Mouse (Mus musculus): ENCODE results near the gene Dock2. TPM values are rescaled to one million over a fixed set of nuclear protein-coding genes. Genes with fewer than 3 reads are reported as not detected.

Dock2 gene
- total and polyA plus RNA-seq, 3 experiments = 79.6 to 151 (median 133) TPM

DNA sequence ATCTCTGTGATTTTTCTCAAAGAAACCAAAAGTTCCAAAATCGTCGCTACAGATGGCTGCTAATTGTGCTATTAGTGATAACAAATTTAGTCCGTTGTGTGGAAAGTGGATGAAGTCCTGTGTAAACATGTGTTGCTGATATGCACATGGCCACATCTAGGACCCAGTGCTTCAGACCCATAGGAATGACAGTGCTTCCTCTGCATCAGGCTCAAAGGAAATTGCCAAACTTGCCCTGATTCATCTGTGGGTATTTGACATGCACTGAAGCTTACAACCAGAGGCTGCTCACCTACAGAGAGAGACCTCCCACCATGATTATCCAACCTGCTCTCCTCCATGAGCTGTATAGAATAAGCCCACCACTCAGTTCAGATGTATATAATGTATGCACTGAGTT is 290.7 kb downstream of the Dock2 start:
- dilution Hi-C loops (cut with MboI; ENCODE audit: extremely low pct_ligation_motif_present, extremely low pct_unique_long_range_greater_than_20kb, low sequenced_read_pairs) = no loop called here
- H3K36me3 ChIP-seq (replicated peaks in 1 of 2; ENCODE audit: control insufficient read depth in 1 of 2, insufficient read depth in 1 of 2, low read length in 1 of 2) = peaks cover 67 to 94% of the 10 kb centered on the region in 2 experiments
- DNase-seq (ENCODE audit: extremely low read depth) = no peak
- H3K27ac ChIP-seq (ENCODE audit: insufficient read depth, low read depth) = no peak overlapping the region
- no peaks in the 10 kb centered on the region for H3K27me3 ChIP-seq (replicated peaks)
- H3K4me3 ChIP-seq (replicated peaks in 1 of 3; ENCODE audit: low read depth in 2 of 3, low read length in 2 of 3, poor library complexity in 1 of 3) = no peak overlapping the region
- TF ChIP-seq MAFK (IDR thresholded peaks at IDR 0.05; ENCODE audit: insufficient replicate concordance, low read length) = no peak
- TF ChIP-seq MYC (IDR thresholded peaks at IDR 0.05; ENCODE audit: low read depth, low read length) = no peak
- no peak for TF ChIP-seq TBP (conservative IDR thresholded peaks at IDR 0.05; ENCODE audit: low read depth, low read length)
- TF ChIP-seq USF1 (IDR thresholded peaks at IDR 0.05; ENCODE audit: low read depth, low read length) = no peak
- TF ChIP-seq JUND (conservative IDR thresholded peaks at IDR 0.05; ENCODE audit: low read depth, low read length) = no peak
- TF ChIP-seq ZMIZ1 (IDR thresholded peaks at IDR 0.05; ENCODE audit: low read depth, low read length) = no peak
- TF ChIP-seq BHLHE40 (IDR thresholded peaks at IDR 0.05; ENCODE audit: low read depth, low read length) = no peak
- TF ChIP-seq E2F4 (IDR thresholded peaks at IDR 0.05; ENCODE audit: insufficient replicate concordance, low read depth, low read length) = no peak
- TF ChIP-seq RAD21 (IDR thresholded peaks at IDR 0.05; ENCODE audit: low read depth, low read length) = no peak
- no peak for TF ChIP-seq PAX5 (IDR thresholded peaks at IDR 0.05; ENCODE audit: low read length)
- no peak for TF ChIP-seq ZKSCAN1 (IDR thresholded peaks at IDR 0.05; ENCODE audit: borderline replicate concordance, low read depth, low read length)
- no peaks in the 10 kb centered on the region for H3K9me3 ChIP-seq (replicated peaks; ENCODE audit: low read length)
- no peaks in the 10 kb centered on the region for H3K79me2 ChIP-seq (replicated peaks; ENCODE audit: control insufficient read depth, extremely low read depth, insufficient read depth, poor library complexity, severe bottlenecking)
- no peak overlapping the region for H3K4me2 ChIP-seq (ENCODE audit: insufficient read depth, low read depth, poor library complexity, severe bottlenecking)
- in situ Hi-C loops (cut with MboI; ENCODE audit: low pct_ligation_motif_present, low pct_unique_long_range_greater_than_20kb, low sequenced_read_pairs) = no loop called here
- H3K9ac ChIP-seq (ENCODE audit: insufficient read depth, low read depth) = no peak overlapping the region
- peaks cover 0 to 20% of the 10 kb centered on the region in 2 experiments; a peak in 1 of 4 replicates for H3K4me1 ChIP-seq (ENCODE audit: control insufficient read depth in 1 of 2, insufficient read depth in 2 of 2)

DNA sequence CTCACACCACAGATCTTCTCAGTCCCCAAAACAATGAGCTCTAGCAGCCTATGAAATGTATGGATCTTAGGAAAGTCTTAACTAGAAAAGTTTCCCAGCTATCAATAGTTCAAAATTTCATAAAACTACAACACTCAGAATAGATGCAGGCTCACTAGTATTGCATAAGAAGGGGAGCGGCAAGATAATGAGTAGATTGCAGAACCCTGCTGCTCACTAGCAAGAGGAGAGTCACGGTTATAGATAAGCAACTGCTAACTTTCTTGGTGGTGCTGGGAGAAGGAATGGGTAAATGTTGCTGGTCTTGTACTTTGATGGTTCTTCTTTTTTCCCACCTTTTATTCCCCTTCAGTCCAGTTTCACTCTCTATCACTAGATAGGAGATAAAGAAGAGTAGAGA is 291.5 kb downstream of the Dock2 start:
- H3K4me1 ChIP-seq (ENCODE audit: control insufficient read depth in 1 of 2, insufficient read depth in 2 of 2) = peaks cover 0 to 25% of the 10 kb centered on the region in 2 experiments; a peak in 2 of 4 replicates
- H3K79me2 ChIP-seq (replicated peaks; ENCODE audit: control insufficient read depth, extremely low read depth, insufficient read depth, poor library complexity, severe bottlenecking) = no peaks in the 10 kb centered on the region
- peaks cover 67 to 94% of the 10 kb centered on the region in 2 experiments for H3K36me3 ChIP-seq (replicated peaks in 1 of 2; ENCODE audit: control insufficient read depth in 1 of 2, insufficient read depth in 1 of 2, low read length in 1 of 2)
- dilution Hi-C loops (cut with MboI; ENCODE audit: extremely low pct_ligation_motif_present, extremely low pct_unique_long_range_greater_than_20kb, low sequenced_read_pairs) = no loop called here
- H3K27me3 ChIP-seq (replicated peaks) = no peaks in the 10 kb centered on the region
- DNase-seq (ENCODE audit: extremely low read depth) = no peak
- H3K4me2 ChIP-seq (ENCODE audit: insufficient read depth, low read depth, poor library complexity, severe bottlenecking) = no peak overlapping the region
- no peaks in the 10 kb centered on the region for H3K9me3 ChIP-seq (replicated peaks; ENCODE audit: low read length)
- TF ChIP-seq ZMIZ1 (IDR thresholded peaks at IDR 0.05; ENCODE audit: low read depth, low read length) = no peak
- TF ChIP-seq RAD21 (IDR thresholded peaks at IDR 0.05; ENCODE audit: low read depth, low read length) = no peak
- no peak for TF ChIP-seq USF2 (conservative IDR thresholded peaks at IDR 0.05; ENCODE audit: low read depth, low read length)
- no peak for TF ChIP-seq JUND (conservative IDR thresholded peaks at IDR 0.05; ENCODE audit: low read depth, low read length)
- TF ChIP-seq TCF12 (IDR thresholded peaks at IDR 0.05; ENCODE audit: low read depth, low read length) = no peak
- no peak for TF ChIP-seq EP300 (IDR thresholded peaks at IDR 0.05; ENCODE audit: low read length)
- TF ChIP-seq RCOR1 (conservative IDR thresholded peaks at IDR 0.05; ENCODE audit: low read depth, low read length) = no peak
- no peak for TF ChIP-seq KAT2A (IDR thresholded peaks at IDR 0.05; ENCODE audit: insufficient replicate concordance, low read length)
- no peak for TF ChIP-seq PAX5 (IDR thresholded peaks at IDR 0.05; ENCODE audit: low read length)
- TF ChIP-seq HCFC1 (IDR thresholded peaks at IDR 0.05; ENCODE audit: low read depth, low read length) = no peak
- TF ChIP-seq MYC (IDR thresholded peaks at IDR 0.05; ENCODE audit: low read depth, low read length) = no peak
- no peak for TF ChIP-seq MAX (IDR thresholded peaks at IDR 0.05; ENCODE audit: low read length)
- no peak for TF ChIP-seq NRF1 (IDR thresholded peaks at IDR 0.05; ENCODE audit: low read depth, low read length)
- TF ChIP-seq CHD1 (IDR thresholded peaks at IDR 0.05; ENCODE audit: low read depth, low read length) = no peak
- in situ Hi-C loops (cut with MboI; ENCODE audit: low pct_ligation_motif_present, low pct_unique_long_range_greater_than_20kb, low sequenced_read_pairs) = no loop called here
- H3K27ac ChIP-seq (ENCODE audit: insufficient read depth, low read depth) = no peak overlapping the region
- H3K9ac ChIP-seq (ENCODE audit: insufficient read depth, low read depth) = no peak overlapping the region
- no peak overlapping the region for H3K4me3 ChIP-seq (replicated peaks in 1 of 3; ENCODE audit: low read depth in 2 of 3, low read length in 2 of 3, poor library complexity in 1 of 3)
